Mouse (Mus musculus) frontal cortex, postnatal 14 days (tissue): Measurements from ENCODE around the gene Rreb1.
"Not testable (repeated sequence)": the region's sequence is repeated elsewhere in the genome, so short reads cannot be mapped to it uniquely, and the experiment has no call there.

Experiments used
- DNase-seq, 2 experiments: peaks; one replicate each; pipeline ENCODE4 v3.0.0; 2022; ENCODE audit warnings: low spot score in 2 of 2

Gene Rreb1

DNA sequence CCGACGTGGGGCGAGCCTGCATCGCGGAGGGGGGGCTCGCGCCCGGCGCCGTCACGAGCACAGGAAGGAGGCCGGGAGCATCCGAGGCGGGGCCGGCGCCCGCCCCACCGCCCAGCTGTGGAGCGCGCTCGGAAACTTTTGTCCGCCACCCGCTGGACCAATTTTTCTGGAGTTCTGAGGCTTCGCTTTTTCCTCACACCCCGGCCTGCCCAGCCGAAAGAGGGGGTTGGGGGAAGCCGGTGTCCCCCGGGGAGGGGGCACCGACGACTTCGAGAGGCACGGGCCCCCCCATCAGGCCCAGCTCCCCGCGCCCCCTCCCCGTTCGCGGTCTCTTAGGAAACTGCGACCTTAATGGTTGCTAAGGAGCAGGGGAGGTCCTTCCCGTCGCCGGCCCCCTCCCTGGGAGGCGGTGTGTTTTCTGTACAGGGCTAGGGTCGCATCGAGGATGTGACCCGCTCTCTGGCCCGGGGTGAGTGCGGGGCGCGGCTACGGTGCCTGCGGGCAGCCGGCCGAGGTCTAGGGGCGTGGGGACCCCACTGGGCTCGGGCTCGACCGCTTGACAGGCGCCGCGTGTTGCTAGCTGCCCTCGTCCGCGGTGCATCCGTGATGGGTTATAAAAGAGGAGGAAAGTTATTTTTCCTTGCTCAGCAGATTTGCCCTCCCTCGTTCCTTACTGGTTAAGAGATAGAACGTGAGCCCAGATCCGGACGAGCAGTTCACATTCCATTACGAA lies 49.2 kb downstream of the Rreb1 start:
- DNase-seq: no peak

GRCm38 (mm10) chr13:37827996-37828579 lies 49.9 kb downstream of the Rreb1 start:
- no peak for DNase-seq

- no peak for DNase-seq
Measured at GRCm38 (mm10) chr13:37828928-37829327, 50.7 kb downstream of the Rreb1 start.

DNA sequence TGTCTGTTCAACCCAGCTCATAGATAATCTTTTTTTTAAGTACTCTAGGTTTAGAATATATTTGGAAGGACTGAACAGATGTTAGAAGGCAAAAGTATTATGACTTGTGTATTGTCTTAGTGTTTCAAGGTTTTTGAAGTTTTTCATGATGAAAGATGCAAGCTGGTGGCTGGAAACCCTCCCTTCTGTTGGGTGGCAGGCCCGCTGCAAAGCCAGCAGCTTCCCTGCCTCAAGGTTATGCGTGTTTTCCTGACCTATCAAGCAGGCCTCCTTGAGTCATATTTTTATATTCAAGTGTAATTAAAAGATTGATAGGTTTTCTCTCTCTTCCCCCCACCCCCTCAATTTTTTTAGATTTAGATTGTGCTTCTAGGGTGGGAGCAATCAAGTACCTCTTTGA lies 52.1 kb downstream of the Rreb1 start:
- no peak for DNase-seq

DNA sequence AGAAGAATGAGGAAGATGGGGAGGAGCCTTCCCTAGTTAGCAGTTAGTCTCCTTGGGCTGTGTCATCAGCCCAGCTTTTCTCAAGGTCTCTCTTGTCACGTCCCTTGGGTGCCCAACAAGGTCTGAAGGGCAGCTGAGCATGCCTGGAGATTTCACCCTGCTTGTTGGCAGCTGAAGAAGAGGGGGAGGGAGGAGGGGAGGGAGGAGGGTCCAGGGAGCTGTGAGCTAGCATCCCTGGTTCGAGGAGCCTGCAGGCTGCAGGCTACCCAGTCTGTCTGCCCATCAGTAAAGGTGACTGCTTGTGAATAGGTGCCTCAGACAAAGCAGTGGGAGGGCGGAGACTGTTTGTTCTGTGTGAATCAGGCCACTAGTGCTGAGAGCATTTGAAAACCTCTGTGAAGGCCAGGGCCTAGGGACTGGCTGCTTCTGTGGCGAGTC lies 52.7 kb downstream of the Rreb1 start:
- no peak for DNase-seq

DNA sequence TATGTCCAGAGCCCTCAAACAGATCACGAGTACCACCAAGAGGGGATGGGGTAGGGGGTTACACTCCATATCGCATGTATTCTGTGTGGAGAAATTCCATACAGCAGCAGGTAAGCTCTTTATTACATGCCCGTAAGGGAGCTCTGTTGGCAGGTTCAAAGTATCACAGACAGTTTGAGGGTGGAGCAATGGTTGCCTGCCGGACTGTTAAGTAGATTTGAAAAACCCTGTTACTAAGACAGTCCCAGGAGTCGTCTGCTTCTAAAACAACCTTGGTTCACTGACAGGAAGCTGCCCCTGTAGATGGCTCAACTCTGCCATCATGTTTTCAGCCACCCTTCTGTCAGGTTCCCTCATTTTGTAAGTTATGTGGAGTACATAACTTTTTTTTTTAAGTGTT lies 54.3 kb downstream of the Rreb1 start:
- DNase-seq: no peak

GRCm38 (mm10) chr13:37833500-37833899 lies 55.3 kb downstream of the Rreb1 start:
- DNase-seq: no peak

- DNase-seq: no peak
Measured at GRCm38 (mm10) chr13:37835296-37835695, 57.1 kb downstream of the Rreb1 start.

GRCm38 (mm10) chr13:37835811-37836210 lies 57.6 kb downstream of the Rreb1 start:
- DNase-seq: not testable (repeated sequence)

GRCm38 (mm10) chr13:37837372-37837771 lies 59.2 kb downstream of the Rreb1 start:
- no peak for DNase-seq

DNA sequence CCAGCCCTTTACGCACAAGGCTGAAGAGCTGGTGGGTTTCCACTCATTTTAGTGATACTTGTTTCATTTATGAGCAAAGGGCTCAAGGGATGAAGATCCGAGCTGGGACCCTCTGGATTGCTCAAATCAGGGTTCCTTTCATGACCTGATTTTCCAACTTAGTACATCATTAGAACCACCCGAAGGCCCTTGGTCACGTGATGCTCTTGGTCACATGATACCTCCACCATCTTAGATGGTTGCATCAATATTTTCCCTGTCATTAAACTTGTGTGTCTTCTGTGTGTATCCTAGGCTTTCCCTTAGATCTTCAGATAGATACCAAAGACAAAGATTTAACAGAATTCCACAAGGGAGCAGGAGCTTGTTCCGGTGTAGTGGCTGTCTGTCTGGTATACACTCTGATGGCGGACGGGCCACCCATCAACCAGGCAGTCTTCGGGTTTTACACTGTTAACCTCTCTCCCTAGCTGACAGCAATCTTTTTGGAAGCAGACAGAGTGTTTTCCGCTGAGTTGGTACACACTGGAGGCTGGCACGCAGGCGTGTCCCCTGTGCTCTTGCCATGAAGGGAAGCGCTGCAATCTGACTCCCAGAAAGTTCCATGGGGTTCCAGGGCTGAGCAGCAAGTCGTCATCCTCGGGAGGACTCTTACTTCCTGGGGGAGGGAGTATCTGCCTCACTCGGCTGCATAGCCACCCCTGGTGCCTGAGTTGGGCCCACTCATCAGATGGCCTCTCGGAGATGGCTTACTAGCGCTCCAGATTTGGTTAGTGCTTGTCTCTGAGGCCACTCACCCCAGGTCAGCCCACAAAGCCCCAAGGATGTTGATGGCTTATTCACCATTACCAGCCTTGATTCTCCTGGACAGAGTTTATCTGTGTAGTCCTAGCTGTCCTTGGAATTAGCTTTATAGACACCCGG lies 60.3 kb downstream of the Rreb1 start:
- DNase-seq: no peak

GRCm38 (mm10) chr13:37843241-37843640 lies 65.0 kb downstream of the Rreb1 start:
- no peak for DNase-seq

GRCm38 (mm10) chr13:37843844-37844243 lies 65.6 kb downstream of the Rreb1 start:
- DNase-seq: no peak

DNA sequence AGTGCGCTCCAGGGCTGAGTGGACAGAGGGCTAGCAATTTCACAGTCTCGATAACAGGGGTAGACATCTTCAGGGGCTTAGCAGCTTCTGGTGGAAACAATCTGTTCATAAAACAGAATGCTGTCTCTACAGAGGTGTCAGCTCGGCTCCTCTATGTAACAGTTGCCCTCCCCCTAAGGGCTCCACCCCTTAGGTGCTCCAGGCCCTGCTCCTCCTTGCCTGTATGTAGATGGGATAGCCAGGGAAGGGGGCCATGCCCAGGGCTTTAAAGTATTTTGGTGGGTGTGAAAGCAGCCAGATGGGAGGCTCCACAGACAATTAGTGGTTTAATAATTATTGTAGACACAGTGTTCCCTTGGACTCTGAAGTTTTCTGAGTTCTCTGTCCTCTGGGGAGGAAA lies 67.0 kb downstream of the Rreb1 start:
- no peak for DNase-seq

DNA sequence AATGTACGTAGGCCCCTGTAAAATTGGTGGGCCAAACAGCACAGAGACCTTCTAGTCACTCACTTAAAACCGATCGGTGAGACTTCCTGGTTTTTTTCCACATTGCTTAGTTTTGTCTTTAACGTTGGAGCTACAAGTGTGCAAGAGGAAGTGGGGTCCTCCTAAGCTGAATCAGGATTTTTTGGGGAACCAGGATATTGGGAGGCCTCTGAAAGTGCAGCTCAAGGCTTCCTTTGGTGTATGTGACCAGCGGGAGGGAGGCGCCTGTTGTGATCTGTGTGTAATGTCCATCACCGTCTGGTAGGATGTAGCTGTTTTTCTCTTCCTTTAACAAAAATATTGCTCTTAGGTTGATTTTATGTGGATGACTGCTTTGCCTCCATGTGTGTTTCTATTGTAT lies 67.4 kb downstream of the Rreb1 start:
- DNase-seq: no peak

GRCm38 (mm10) chr13:37846507-37846906 lies 68.3 kb downstream of the Rreb1 start:
- no peak for DNase-seq

DNA sequence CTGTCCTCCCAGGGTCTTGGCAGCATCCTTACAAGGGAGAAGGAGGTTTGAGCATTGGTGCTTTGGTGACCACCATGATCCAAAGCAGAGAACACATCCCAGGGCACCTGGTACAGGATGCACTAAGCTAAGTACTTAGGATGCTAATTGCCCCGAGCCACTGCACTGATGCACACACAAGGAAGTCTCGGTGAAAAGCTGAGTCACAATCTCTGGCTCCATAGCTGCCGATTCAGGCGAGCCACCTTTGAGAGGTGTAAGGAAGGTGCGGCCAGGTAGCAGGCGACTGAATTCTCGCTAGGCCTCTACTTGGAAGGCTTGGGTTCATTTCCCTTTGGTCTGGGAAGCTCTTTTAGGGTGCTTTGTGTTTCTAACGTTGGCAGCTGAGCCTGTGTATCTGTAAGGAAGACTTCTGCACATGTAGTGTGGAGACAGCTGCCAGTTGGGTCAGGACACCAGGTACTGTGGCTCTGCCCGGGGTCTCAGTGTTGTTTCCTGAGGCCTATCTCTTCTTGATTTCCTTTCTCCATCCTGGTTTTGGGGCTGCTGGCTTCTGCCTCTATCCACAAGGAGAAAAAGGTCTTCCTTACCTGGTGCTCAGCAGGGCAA lies 68.9 kb downstream of the Rreb1 start:
- DNase-seq: no peak

DNA sequence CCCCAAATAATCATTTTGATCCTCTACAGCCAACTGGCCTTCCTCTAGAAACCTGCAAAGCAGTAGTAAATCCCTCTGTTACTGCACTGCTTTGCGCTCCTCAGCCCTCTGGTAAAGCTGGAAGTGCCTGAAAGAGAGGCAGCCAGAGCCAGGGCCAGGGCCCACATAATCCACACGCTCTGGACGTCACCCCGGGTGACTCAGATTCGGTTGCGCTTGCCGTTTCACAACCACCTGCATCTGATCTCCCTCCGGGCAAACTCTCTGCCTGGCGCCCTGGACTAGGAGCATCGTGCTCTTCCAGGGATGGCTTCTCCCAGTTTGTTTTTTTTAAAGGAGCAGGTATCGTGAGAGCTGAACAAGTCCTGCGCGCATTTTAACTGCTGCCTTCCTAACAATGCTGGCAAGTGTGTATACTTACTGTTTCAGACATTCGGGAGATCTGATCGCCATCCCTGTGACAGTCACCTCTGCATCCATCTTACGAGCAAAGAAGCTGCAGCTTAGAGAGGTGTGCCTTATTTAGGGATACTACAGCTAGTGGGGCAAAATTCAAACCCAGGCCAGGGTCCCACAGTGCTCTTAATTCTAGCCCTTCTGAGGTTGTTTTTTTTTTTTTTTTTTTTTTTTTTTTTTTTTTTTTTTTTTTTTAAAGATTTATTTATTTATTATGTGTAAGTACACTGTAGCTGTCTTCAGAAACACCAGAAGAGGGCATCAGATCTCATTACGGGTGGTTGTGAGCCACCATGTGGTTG lies 69.6 kb downstream of the Rreb1 start:
- DNase-seq: no peak

DNA sequence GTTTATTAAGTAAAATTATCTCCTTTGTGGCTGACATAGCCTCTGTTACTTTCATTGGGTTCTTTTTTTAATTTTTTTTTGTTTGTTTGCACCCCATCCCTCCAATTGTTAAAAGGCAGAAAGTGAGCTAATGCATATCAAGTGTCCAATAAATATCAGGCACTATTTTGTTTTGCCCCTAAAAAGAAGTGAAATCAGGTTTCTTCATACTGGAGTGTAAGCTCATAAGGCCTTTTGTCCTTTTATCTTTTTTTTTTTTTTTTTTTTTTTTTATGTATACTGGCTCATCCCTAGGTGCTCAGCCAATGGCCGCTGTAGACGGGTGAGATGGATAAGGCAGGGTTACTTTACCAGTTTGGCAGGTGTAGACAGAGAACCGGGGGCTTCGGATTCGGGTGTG lies 70.2 kb downstream of the Rreb1 start:
- no peak for DNase-seq

- no peak for DNase-seq
Measured at GRCm38 (mm10) chr13:37851617-37852016, 73.4 kb downstream of the Rreb1 start.

DNA sequence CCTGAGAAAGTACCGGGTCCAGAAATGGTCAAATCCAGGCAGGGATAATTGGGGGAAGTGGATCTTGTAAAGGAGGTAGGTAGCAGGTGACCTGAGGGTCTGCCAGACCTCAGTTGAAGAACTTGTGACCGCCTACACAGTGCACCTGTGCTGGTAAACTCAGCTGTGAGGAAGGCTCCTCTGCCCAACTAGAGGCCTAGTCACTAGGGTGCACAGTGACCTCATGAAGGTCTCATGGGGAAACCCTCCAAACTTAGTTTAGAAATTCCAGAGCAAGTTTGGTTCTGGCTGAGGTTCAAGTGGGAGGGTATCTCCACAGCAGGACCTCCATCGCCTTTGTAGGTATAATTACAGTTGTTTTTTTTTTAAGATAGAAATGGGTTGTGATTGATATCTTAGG lies 74.7 kb downstream of the Rreb1 start:
- DNase-seq: no peak
